Mouse (Mus musculus) retina, adult 2 months (tissue): ENCODE data around the gene Sema4a.
"Not testable (repeated sequence)": the region's sequence is repeated elsewhere in the genome, so short reads cannot be mapped to it uniquely, and the experiment has no call there.

Experiments used
- DNase-seq: peaks from one replicate; pipeline ENCODE4 v3.0.0-alpha.2; 2012; ENCODE audit warnings: low read depth, low spot score

The Sema4a gene

DNA sequence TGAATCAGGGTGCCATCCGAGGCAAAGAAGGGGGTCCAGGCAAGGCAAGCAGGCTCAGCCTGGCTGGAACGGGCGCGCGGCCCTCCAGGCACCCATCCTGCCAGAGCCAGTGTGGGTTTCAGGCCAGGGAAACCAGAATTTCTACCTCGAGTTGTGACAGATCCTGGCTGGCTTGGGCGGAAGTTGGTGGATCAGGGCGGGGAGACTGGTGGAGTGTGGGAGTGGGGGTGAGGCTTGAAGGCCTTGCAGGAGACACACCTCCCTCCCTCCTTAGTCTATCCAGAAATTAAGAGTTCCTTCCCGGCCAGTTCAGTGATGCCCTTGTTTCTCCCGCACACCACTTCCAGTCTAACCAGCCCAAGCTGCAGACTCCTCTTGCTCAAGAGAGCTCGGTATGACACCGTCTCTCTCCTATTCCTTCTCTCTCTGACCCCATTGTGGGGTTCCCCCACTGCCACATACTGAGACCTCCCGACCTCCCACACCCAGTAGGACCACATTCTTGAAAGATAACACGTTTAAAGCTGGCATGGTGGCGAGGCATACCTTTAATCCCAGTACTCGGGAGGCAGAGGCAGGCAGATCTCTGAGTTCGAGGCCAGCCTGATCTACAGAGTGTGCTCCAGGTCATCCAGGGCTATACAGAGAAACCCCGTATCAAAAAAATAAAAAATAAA lies 5.3 kb downstream of the Sema4a start:
- DNase-seq: no peak

GRCm38 (mm10) chr3:88454762-88455587 lies 6.0 kb downstream of the Sema4a start:
- DNase-seq: no peak

- DNase-seq: no peak
These were observed 7.0 kb downstream of the Sema4a start for GRCm38 (mm10) chr3:88453986-88454385.

DNA sequence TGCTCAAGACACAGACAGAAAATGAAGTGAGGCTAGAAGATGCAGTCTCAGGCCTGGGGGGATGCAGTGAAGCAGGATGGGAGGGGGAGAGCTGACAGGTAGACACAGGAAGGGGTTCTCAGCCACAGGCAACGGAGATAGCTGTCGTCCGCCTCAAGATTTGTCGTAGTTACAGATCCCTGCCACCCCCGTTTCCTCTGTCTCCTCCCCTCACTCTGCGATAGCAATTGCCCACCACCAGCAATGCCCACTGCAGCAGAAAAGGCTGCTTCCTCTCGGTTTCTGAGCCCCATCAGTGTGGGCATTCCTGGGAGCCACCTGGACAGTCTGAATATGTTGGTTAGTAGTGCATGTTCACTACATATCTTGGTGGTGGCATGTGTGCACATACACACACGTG lies 7.6 kb downstream of the Sema4a start:
- DNase-seq: no peak

DNA sequence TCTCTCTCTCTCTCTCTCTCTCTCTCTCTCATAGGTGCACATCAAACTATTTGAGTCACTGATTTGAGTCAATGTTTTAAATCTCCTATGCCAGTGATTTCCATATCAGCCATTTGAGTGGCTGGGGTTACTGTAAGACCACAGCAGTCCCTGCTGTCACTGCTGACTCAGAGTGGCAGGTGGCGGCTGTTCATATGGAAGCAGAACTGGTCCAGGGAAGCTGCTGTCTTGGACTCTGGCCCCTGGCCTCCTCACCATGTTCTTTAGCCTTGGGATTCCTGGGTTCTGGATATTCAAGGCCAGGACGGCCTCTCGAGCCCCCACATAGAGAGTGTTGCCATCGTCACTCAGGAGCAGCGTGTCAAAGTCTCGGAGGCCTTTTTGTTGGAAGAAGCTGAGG lies 8.3 kb downstream of the Sema4a start:
- DNase-seq: no peak

DNA sequence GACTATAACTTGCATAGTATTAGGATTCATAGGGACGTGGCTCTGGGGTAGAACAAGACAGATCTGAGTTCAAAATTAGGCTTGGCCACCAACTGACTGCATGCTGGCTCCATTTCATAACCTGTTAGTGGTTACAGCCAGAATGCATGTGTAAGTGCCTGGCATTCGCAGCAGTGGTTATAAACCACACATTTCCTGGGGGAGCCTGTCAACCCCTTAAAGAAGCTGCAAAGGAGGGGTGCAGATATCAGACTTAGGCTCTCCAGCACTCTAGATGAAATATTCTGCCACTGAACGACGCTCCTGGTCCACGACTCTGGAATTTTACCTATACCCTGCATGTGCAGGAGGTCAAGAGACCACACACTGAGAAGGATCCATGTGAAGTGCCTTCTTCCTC lies 8.7 kb downstream of the Sema4a start:
- DNase-seq: no peak

DNA sequence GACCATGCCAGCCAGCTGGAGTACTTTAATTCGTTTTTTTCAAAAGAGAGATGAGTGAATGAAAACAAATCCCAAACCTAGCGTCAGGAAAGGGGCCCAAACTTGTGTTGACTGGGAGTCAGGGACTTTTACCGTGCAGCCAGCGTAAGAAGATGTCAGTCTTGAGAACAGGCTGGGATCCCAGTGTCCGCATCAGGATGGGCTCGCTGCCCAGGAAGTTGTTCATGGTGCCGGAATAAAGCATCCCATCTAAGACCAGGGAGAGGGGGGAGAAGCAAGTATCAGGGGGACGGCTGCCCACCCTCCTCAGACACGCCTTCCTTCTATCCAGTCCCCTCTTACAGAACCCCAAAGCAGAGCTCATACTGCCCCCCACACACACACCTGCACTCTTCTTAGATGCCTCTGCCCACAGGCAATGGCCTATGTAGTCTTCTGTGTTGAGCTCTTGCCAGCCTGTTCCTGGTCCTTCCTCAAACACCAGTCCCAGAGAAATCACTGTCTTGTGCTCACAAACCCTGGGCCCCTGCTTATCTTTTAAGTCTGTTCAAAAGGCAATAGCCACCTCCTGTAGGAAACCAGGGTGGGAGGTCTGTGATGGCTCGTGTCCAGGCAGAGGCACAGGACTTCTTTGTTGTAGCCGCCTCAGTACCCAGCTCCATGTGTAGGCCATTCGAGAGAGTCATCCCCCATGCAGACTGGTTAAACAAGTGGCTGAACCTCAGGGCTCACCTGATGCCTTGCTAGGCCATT lies 10.4 kb downstream of the Sema4a start:
- DNase-seq: no peak

GRCm38 (mm10) chr3:88449395-88450023 lies 11.5 kb downstream of the Sema4a start:
- no peak for DNase-seq

- DNase-seq: no peak
These were observed 12.5 kb downstream of the Sema4a start for GRCm38 (mm10) chr3:88448443-88448842.

- no peak for DNase-seq
These were observed 13.3 kb downstream of the Sema4a start for GRCm38 (mm10) chr3:88447676-88448183.

GRCm38 (mm10) chr3:88446471-88447123 lies 14.4 kb downstream of the Sema4a start:
- DNase-seq: no peak

DNA sequence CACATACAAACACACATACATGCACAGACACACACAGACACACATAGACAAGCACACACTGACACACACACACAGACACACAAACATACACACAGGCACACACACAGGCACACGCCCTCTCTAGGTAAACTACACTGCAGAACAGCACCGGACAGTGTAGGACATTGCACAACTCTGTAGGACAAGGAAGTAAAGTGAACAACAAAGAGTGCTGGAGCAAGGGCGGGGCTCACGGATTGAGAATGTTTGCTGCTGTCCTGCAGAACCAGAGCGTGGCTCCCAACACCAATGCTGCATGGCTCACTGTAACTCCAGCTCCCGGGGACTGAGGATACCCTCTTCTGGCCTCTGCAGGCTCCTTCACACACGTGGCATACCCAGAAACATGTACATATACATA lies 18.1 kb downstream of the Sema4a start:
- DNase-seq: no peak

GRCm38 (mm10) chr3:88442488-88442887 lies 18.5 kb downstream of the Sema4a start:
- no peak for DNase-seq

DNA sequence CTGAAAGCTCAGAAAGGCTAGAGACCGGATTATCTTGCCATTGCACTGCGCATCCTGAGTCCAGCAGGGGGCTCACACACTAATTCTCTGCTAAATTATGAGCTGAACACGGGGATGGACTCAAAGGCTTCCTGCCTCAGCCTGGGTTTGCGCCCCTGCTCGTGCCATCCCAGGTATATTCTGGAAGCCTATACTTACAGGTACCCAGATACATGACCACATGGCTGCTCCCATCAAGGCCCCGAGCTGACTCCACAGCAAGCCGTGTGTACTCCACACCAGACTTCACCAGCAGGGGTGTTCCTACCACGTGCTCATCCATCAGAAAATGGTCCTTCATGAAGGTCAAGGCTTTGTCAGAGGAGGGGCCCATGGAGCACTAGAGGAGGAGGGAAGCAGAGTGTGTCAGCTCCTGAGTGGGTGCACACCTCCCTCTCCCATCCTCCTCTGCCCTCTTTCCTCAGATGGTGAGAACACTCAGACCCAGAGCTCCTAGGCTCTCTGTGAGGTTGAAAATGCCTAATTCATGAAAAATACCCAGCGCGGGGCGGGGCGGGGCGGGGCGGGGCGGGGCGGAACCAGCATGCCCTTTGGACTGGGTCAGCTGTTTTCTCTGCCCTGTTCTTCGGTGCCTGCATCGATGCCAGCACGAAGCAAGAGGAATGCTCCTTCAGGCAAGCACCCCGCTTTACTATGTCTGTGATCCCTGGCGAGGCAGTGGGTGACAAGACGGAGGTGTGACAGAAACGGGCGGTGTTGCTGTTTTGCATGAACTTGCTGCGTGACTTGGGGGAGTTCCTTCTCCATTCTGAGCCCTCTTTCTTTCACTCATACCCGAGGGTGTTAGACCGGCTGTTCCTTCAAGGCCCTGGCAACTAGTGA lies 20.2 kb downstream of the Sema4a start:
- DNase-seq: no peak

GRCm38 (mm10) chr3:88439582-88439981 lies 21.4 kb downstream of the Sema4a start:
- DNase-seq: no peak

DNA sequence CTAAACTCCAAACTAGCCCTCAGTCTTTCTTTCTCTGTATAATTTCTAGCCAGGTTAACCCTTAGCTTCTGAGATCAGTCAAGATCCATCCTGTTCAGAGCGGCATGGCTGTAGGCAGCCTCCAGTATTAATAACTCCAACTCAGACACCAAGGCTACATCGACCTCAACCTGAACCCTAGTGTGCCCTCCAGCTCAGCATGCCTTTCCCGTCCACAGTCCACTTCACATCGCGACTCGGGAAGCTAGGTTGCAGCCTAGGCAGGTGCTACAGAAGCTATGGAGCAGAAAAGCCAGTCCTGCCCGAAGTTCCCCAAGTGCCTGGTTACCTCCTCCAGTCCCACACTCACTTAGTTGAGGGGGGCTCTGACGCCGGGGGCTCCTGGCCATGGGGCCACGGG lies 23.5 kb downstream of the Sema4a start:
- no peak for DNase-seq

DNA sequence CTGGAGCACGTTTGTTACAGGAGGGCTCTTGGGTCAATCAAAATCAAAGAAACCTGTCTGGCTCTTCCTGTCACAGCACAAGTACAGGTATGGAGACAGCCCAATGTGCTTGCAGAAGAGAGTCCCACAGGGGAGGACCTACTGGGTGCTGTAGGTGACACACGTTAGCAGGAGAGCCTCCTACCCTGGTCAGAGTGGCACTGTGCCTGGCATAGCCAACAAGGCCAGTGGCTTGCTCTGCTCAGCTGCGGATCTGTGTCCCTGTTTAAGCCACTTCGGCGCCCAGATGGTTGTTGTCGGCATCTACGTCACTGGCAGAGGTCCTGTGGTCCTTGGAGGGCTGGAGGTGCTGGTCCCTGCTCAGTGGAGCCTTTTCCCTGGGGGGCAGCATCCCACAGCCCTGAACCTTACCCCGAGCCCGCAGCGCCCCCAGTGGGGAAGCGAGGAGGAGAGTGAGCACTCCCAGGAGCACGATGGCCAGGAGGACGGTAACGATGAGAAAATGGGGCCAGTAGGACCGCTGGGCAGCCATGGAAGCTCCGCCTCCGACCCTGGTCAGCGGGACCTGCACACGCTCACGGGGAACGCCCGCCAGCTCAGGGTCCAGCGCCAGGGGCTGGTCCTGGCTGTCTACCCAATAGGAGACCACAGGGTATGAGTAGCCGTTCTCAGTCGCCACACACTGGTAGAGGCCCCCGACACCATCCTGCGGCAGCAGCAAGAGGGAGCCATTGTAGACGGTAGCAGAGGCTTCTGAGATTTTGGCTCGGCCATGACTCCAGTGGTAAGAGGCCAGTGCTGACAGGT lies 24.4 kb downstream of the Sema4a start:
- no peak for DNase-seq

- DNase-seq: no peak
These were observed 25.5 kb downstream of the Sema4a start for GRCm38 (mm10) chr3:88435515-88435914.

DNA sequence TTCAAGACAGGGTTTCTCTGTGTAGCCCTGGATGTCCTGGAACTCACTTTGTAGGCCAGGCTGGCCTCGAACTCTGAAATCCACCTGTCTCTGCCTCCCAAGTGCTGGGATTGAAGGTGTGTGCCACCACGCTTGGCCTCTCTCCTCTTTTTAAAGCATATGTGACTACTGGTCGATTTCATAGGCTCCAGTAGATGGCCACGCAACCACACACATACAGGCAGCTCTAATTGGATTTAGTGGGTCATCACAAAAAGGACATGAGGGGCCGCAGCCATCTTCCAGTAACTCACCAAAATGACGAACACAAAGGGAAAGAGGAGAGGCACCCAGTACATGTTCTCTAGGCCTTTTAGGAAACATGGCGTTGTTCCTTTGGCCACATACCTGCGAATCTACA lies 32.3 kb downstream of the Sema4a start:
- not testable (repeated sequence) for DNase-seq
